Mouse (Mus musculus): ENCODE measurements around the gene Guca1b. TPM values are rescaled to one million over a fixed set of nuclear protein-coding genes. Genes with fewer than 3 reads are reported as not detected.

The Guca1b gene
- 0.41 TPM for polyA plus RNA-seq (2014; fragmentation: Illumina TruSeq; extraction: RNeasy Lipid Tissue Mini Kit (QIAGEN cat#74804); ENCODE audit: insufficient read depth, low read depth, low replicate concordance)

DNA sequence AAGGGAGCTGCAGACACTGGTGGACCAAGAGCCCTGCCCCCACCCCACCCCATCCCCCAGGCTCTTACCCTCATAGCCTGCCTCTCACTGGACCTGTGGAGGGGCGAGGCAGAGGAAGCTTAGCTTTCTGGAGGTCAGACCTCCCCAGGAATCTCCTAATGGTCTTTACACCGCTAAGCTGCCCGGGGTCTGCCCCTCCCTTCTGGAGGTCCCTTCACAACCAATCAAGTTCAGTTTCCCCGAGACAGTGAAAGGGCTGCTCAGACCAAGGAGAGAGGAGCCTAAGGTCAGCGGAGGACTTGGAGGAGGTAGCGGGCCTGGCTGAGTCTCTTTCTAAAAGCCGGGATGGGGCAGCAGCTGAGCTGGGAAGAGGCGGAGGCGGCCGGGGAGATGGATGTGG is at the start of gene Guca1b:
Guca1b (plus strand) TSS at position 249 of the 400 bp plus-strand sequence.

DNA sequence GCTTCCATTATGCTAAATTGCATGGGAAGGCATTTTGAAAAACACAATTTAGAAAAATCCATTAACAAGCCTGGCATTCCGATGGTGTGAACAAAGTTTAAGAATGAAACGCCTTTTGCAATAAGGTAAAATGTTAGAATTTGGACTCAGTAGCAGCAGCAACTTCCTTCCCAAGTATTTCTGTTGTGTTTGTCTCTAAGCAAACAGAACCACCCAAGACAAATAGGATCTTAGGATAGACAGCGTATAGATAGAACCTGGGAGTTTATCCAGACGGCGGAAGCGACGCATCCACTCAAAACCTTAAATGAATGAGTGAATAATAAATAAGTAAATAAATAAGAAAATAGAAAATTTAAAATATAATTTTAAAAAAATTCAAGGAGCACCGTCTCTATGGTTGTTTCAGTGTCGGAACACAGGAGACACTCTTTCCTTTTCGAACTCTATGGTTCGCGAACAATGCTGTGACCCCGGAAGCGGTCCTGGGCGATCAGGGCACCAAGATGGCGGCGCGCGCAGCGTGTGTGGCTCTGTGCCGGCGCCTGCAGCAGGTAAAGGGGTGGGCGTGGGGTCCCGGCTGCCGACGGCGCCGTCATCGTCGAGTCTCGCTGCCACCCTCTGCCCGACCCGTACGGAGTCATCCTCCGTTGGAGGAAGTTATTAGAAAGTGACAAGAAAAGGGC is 16.6 kb upstream of the Guca1b start, which contains the start of gene Mrps10:
Mrps10 (plus strand) TSS at position 487 of the 686 bp plus-strand sequence.

DNA sequence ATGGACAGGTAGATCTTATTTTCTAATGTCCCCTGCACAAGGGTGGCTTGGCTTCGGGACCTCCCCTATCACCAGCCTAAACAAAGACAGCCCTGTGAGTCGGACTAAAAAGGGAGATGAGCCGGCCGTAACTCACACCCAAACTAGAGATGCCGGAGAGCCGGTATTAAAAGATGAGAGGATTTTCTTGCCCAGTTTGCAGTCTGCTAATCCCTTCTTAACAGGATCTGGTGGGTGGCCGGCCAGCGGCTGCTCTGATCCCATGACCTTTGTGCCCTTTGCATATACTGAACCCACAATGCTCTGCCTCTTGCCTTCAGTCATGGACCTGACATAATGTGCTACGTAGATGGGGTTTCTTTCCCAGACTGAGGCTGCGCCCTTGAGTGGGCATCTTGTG is 15.3 kb downstream of the Guca1b start, which contains the start of gene Guca1a:
Guca1a (minus strand) TSS at position 134 of the 400 bp plus-strand sequence.

DNA sequence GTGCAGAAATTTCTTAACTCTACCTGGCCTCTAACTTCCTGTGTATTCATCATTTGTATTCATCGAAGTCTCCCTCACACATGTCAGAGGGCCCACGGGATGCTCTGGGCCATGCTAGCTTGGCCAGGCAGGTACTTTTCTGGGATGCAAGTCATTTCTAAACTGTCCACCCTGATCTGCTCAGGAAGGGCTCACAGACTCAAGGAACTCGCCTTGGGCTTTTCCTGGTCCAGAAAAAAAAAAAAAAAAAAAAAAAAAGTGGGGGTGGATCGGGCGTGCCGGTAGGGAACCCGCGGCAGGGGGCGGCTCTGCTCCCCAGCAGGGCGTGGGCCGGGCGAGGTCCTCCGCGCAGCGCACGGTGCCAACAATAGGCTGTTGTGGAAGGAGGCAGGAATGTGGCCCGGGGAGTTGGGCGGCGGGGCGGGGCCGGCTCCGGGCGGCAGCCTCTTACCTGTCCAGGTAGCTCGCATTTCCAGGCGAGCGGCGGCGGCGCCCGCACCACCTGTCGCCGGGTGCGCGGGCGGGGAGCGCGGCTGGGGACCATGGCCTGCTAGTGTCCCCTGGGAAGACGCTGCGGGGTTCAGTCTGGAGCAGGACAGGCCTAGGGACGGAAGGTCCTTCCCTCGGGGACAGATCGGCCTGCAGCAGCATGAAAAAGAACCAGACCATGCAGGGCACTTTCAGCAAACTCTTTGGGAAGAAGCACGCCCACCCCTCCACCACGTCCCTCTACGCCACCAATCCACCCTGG is 51.1 kb downstream of the Guca1b start, which contains the start of gene AI661453:
AI661453 (plus strand) TSS at position 460 of the 751 bp plus-strand sequence.

DNA sequence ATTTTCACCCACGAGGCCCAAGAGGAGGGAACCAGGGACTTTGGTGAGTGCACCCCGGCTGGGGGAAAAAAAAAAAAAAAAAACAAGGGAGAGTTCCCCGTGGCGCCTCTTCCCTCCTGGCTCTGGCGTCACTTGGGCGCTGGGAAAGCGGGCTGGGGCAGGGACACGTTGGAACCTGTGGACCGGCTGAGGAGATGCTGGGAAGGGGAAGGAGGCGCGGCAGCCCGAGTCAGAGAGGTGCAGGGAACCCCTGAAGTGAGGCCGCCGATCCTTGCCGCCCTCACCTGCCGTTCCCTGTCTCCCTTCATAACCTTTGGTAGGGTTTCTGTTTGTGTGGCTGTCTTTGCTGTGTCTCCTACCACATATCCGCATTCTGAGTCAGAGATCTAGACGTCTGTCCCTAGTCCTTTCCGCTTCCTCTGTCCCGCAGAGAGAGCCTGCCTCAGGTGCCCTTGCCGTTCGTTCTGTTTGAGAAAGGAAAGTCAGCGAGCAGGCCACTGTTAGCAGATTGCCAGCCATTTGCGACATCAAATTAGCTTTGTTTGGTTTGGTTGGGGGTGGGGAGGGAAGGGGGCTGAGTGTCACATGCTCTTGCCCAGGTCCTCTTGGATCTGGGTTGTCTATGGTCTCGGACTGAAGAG is 51.8 kb downstream of the Guca1b start, which contains the start of gene 1700001C19Rik:
1700001C19Rik (minus strand) TSS at position 470 of the 641 bp plus-strand sequence.

Other genes starting within 250 kb of the Guca1b start
- gene Mrps10, start 16.5 kb upstream of the Guca1b start, polyA plus RNA-seq (2014; fragmentation: Illumina TruSeq; extraction: RNeasy Lipid Tissue Mini Kit (QIAGEN cat#74804); ENCODE audit: insufficient read depth, low read depth, low replicate concordance), result 32.4 TPM
- gene Guca1a, start 15.2 kb downstream of the Guca1b start, polyA plus RNA-seq (2014; fragmentation: Illumina TruSeq; extraction: RNeasy Lipid Tissue Mini Kit (QIAGEN cat#74804); ENCODE audit: insufficient read depth, low read depth, low replicate concordance), result 1.5 TPM
- 9.8 TPM for gene AI661453, start 51.2 kb downstream of the Guca1b start, polyA plus RNA-seq (2014; fragmentation: Illumina TruSeq; extraction: RNeasy Lipid Tissue Mini Kit (QIAGEN cat#74804); ENCODE audit: insufficient read depth, low read depth, low replicate concordance)
- gene 1700001C19Rik, start 52.0 kb downstream of the Guca1b start, polyA plus RNA-seq (2014; fragmentation: Illumina TruSeq; extraction: RNeasy Lipid Tissue Mini Kit (QIAGEN cat#74804); ENCODE audit: insufficient read depth, low read depth, low replicate concordance), result 0.48 TPM
- gene Taf8, start 116.9 kb downstream of the Guca1b start, polyA plus RNA-seq (2014; fragmentation: Illumina TruSeq; extraction: RNeasy Lipid Tissue Mini Kit (QIAGEN cat#74804); ENCODE audit: insufficient read depth, low read depth, low replicate concordance), result 14.3 TPM
- 106 TPM for gene Ccnd3, start 119.7 kb downstream of the Guca1b start, polyA plus RNA-seq (2014; fragmentation: Illumina TruSeq; extraction: RNeasy Lipid Tissue Mini Kit (QIAGEN cat#74804); ENCODE audit: insufficient read depth, low read depth, low replicate concordance)
- 7.0 TPM for gene Bysl, start 226.1 kb downstream of the Guca1b start, polyA plus RNA-seq (2014; fragmentation: Illumina TruSeq; extraction: RNeasy Lipid Tissue Mini Kit (QIAGEN cat#74804); ENCODE audit: insufficient read depth, low read depth, low replicate concordance)
- gene Med20, start 226.2 kb downstream of the Guca1b start, polyA plus RNA-seq (2014; fragmentation: Illumina TruSeq; extraction: RNeasy Lipid Tissue Mini Kit (QIAGEN cat#74804); ENCODE audit: insufficient read depth, low read depth, low replicate concordance), result 16.2 TPM
- 0.87 TPM for gene Gm20517, start 226.2 kb downstream of the Guca1b start, polyA plus RNA-seq (2014; fragmentation: Illumina TruSeq; extraction: RNeasy Lipid Tissue Mini Kit (QIAGEN cat#74804); ENCODE audit: insufficient read depth, low read depth, low replicate concordance)
- gene Usp49, start 245.3 kb downstream of the Guca1b start, polyA plus RNA-seq (2014; fragmentation: Illumina TruSeq; extraction: RNeasy Lipid Tissue Mini Kit (QIAGEN cat#74804); ENCODE audit: insufficient read depth, low read depth, low replicate concordance), result 1.2 TPM